Mouse (Mus musculus) hindbrain, postnatal 0 days (tissue): ENCODE results near the gene Sh2b1. TPM values are rescaled to one million over a fixed set of nuclear protein-coding genes. Genes with fewer than 3 reads are reported as not detected.

Experiments
- ATAC-seq: fragments of 200-750 bp; cut with Nextera tagmentation; 2 replicates; pipeline ENCODE4 v1.8.0; 2017; ENCODE audit warnings: mild to moderate bottlenecking, moderate TSS enrichment, moderate library complexity
- DNase-seq: peaks from one replicate; pipeline ENCODE4 v3.0.0-alpha.2; 2015; ENCODE audit warnings: low spot score
- H3K27ac ChIP-seq: fragments of 300-500 bp; sonication (generic); 2 replicates; pipeline ENCODE4 v1.5.1; 2014; ENCODE audit warnings: mild to moderate bottlenecking
- H3K27me3 ChIP-seq: fragments of 300-500 bp; sonication (generic); 2 replicates; pipeline ENCODE4 v1.6.1; 2014; ENCODE audit warnings: low read length, mixed read lengths; ENCODE audit not compliant: insufficient read depth
- H3K36me3 ChIP-seq: fragments of 300-500 bp; sonication (generic); 2 replicates; pipeline ENCODE4 v1.6.1; 2014; ENCODE audit warnings: low read length, mixed read lengths; ENCODE audit not compliant: insufficient read depth
- H3K4me1 ChIP-seq: fragments of 300-500 bp; sonication (generic); 2 replicates; pipeline ENCODE4 v1.6.1; 2014; ENCODE audit warnings: antibody characterized with exemption, low read length, mixed read lengths; ENCODE audit not compliant: insufficient read depth
- H3K4me2 ChIP-seq: fragments of 300-500 bp; sonication (generic); 2 replicates; pipeline ENCODE4 v1.6.1; 2014; ENCODE audit warnings: low read depth, mild to moderate bottlenecking, low read length, moderate library complexity, mixed read lengths
- H3K4me3 ChIP-seq: fragments of 300-500 bp; sonication (generic); 2 replicates; pipeline ENCODE4 v1.5.1; 2014; ENCODE audit warnings: low read length
- H3K9ac ChIP-seq: fragments of 300-500 bp; sonication (generic); replicated peaks from 2 replicates; pipeline ENCODE4 v1.6.1; 2014; ENCODE audit warnings: mild to moderate bottlenecking, low read length, moderate library complexity, mixed read lengths
- H3K9me3 ChIP-seq: fragments of 300-500 bp; sonication (generic); 2 replicates; pipeline ENCODE4 v1.6.1; 2016; ENCODE audit warnings: low read length, mixed read lengths
- CTCF ChIP-seq: IDR thresholded peaks from 2 replicates; pipeline ENCODE4 v1.5.1; 2016; ENCODE audit warnings: antibody characterized with exemption, control low read depth, low read depth
- WGBS: fragments of 180-500 bp; shearing (Covaris S2); extraction: QIAGEN DNeasy Blood & Tissue Kit; methylation state at CpG from one replicate; pipeline ENCODE4 v1.1.7; 2014; 5-methylcytosine and 5-hydroxymethylcytosine counted together
- polyA plus RNA-seq: library from polyadenylated mRNA; unstranded; fragments of >200 nt; fragmentation: Nextera tagmentation; extraction: Ambion mirVana; gene quantifications from 2 replicates; pipeline ENCODE4 v1.2.1, GENCODE M21; 2015
- total RNA-seq: library from RNA; depleted of rRNA; stranded (reverse); fragments of >200 nt; gene quantifications from 2 replicates; pipeline ENCODE4 v1.2.3, GENCODE M21; 2014

The Sh2b1 gene
- total and polyA plus RNA-seq, 2 experiments from 2014 or later, result 41.1 to 54.5 TPM

- peaks cover 24% of the 10 kb centered on the region; the same call in 1 of the 2 replicates for H3K36me3 ChIP-seq
- WGBS, result 93% methylated on average over 21 of the region's 21 CpGs
- no peak overlapping the region for H3K27ac ChIP-seq
- H3K9me3 ChIP-seq, result no peaks in the 10 kb centered on the region
- H3K27me3 ChIP-seq, result no peaks in the 10 kb centered on the region
- DNase-seq (no peak), ATAC-seq (no peak)
- H3K4me1 ChIP-seq, result no peaks in the 10 kb centered on the region
- H3K4me3 ChIP-seq, result no peak overlapping the region
- no peak overlapping the region for H3K9ac ChIP-seq
- no peak for TF ChIP-seq CTCF
- H3K4me2 ChIP-seq, result no peak overlapping the region
These were observed 29.0 kb downstream of the Sh2b1 start for GRCm38 (mm10) chr7:126446217-126446616.

DNA sequence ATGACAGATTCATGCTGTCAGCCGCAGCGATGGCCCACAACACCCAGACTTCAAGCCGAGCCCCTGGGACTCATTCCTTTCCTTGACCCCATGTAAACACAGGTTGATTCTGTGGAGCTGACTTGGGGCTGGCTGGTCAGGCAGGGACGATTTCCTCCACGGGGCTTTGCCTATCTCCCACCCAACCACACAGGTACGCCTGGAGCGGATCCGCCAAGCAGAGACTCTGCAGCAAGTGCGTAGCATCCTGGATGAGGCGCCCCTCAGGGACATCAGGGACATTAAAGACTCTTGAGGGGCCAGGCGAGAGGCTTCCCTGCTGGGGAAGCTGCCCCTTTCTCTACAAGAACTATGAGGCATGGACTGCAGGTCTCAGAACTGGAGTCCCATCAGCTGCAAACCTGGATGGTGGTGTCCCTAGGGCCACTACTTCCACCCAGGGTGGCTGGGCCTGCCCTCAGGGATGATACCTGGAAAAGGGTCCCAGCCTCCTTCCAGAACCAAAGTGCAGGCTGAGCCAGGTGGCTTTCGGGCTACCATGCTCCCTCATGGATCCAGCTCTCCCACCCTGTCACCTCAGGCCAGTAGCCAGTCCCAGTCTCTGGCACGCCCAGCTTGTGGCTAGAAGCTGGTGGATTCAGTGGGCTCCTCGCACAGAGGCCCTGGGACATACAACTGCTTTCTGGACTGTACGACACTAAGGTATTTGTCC is 30.0 kb downstream of the Sh2b1 start:
- Histone ChIP-seq H3K27ac (no peak overlapping the region), H3K9ac (no peak overlapping the region), H3K4me2 (no peak overlapping the region), H3K4me3 (no peak overlapping the region), H3K9me3 (no peaks in the 10 kb centered on the region), H3K4me1 (no peaks in the 10 kb centered on the region), H3K27me3 (no peaks in the 10 kb centered on the region), H3K36me3 (peaks cover 24% of the 10 kb centered on the region; the same call in 1 of the 2 replicates)
- DNase-seq, result no peak
- ATAC-seq, result no peak
- WGBS, result 91% methylated on average over 15 of the region's 15 CpGs
- no peak for TF ChIP-seq CTCF

DNA sequence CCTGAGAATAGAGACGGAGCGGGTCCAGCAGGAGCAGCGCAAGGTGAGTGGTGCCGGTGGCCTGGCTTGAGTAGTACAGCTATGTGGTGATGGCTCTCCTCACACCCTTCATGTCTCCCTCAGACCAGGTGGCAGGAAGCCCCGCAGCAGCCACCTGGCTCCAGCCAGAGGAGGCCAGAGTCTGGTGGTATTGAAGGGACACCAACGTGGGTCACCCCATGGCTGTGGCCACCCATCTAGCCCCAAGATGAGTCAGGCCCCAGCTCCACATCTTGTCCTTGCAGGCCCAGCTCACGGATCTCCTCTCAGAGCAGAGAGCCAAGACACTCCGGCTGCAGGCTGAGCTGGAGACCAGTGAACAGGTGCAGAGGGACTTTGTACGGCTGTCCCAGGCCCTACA is 30.7 kb downstream of the Sh2b1 start:
- Histone ChIP-seq H3K4me2 (no peak overlapping the region), H3K9me3 (no peaks in the 10 kb centered on the region), H3K4me1 (no peaks in the 10 kb centered on the region), H3K36me3 (peaks cover 24% of the 10 kb centered on the region; the same call in 1 of the 2 replicates), H3K27me3 (no peaks in the 10 kb centered on the region), H3K4me3 (no peak overlapping the region), H3K9ac (no peak overlapping the region), H3K27ac (no peak overlapping the region)
- no peak for DNase-seq
- 92% methylated on average over 9 of the region's 9 CpGs for WGBS
- no peak for TF ChIP-seq CTCF
- no peak for ATAC-seq

DNA sequence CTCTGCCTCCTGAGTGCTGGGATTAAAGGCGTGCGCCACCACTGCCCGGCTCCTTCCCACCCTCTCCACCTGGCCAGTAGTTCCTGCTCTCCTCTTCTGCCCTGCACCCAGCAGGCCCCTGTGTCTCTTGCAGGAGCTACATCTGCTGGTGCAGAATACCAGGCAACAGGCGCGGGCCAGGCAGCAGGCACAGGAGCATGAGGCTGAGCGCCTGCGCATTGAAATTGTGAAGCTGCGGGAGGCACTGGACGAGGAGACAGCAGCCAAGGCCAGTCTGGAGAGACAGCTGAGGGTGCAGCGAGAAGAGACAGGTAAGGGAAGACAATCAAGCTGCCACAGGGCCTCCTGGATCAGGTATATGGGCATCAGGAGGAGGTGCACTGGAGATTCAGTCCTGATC is 31.2 kb downstream of the Sh2b1 start:
- no peak overlapping the region for H3K9ac ChIP-seq

DNA sequence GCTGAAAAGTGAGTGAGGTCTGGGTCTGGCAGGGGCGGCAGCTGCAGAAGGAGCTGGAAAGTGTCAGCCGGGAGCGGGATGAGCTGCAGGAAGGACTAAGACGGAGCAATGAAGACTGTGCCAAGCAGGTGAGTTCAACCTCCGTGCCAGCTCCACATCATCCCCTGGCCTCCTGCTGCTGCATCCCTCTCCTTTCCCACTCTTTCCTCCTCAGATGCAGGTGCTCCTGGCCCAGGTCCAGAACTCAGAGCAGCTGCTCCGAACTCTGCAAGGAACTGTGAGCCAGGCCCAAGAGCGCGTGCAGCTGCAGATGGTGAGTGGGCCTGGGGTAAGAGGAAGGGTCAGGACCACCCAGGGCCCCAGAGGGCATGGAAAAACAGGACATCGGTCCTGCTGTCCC is 35.1 kb downstream of the Sh2b1 start:
- H3K9ac ChIP-seq, result no peak overlapping the region
- 54% methylated on average over 9 of the region's 9 CpGs for WGBS
- TF ChIP-seq CTCF, result no peak
- H3K36me3 ChIP-seq, result peaks cover 14% of the 10 kb centered on the region; the same call in 1 of the 2 replicates
- no peaks in the 10 kb centered on the region for H3K27me3 ChIP-seq
- no peaks in the 10 kb centered on the region for H3K9me3 ChIP-seq
- H3K4me3 ChIP-seq, result no peak overlapping the region
- H3K4me2 ChIP-seq, result no peak overlapping the region
- no peaks in the 10 kb centered on the region for H3K4me1 ChIP-seq
- no peak overlapping the region for H3K27ac ChIP-seq
- DNase-seq (no peak), ATAC-seq (peak; percentile 32; the same call in 1 of the 2 replicates)

More for the DNA sequence above, 31.2 kb downstream of the Sh2b1 start:
- Histone ChIP-seq H3K36me3 (peaks cover 24% of the 10 kb centered on the region; the same call in 1 of the 2 replicates), H3K4me2 (no peak overlapping the region), H3K4me1 (no peaks in the 10 kb centered on the region), H3K27me3 (no peaks in the 10 kb centered on the region), H3K9me3 (no peaks in the 10 kb centered on the region), H3K4me3 (no peak overlapping the region), H3K27ac (no peak overlapping the region)
- TF ChIP-seq CTCF, result no peak
- 96% methylated on average over 10 of the region's 10 CpGs for WGBS
- no peak for DNase-seq
- no peak for ATAC-seq

DNA sequence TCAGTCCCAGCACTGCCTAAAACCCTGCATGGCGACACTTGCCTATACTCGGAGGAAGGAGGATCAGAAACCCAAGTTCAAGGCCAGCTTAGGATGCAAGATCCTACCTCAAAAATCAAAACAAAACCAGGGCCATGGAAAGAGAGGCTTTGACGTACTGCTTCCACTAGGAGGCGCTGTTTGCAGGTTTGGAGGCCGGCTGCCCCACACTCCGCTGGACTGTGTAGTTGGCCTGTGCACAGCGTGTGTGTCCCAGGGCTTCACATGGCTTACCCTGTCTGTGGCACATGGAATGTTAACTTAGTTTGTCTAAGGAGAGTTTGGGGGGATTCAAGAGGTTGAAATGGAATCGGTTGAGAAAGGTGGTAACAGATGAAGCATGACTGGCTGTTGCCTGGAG is 38.4 kb downstream of the Sh2b1 start:
- peak; percentile 61; the same call in 1 of the 2 replicates for ATAC-seq

DNA sequence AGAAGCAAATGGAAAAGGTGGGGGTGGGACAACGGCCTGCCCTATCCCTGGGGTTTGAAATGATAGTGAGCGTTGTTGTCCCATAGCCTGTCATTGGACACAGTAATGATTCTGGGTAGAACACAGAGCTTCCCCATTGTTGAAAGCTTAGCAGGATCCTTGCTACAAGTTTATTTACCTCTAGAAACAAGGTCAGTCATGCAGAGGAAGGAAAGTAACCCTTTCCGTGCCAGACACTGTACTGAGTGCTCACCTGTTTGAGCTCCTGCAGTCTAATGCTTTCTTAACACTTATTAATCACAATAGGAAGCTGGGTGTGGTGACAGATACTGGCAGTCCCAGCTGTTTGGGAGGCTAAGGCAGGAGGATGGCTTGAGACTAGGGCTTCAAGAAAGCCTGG is 39.4 kb downstream of the Sh2b1 start:
- Histone ChIP-seq H3K4me3 (no peak overlapping the region), H3K9ac (no peak overlapping the region), H3K36me3 (0 out of 2 replicates have a peak, but pooled peaks cover 3% of the 10 kb centered on the region), H3K9me3 (no peaks in the 10 kb centered on the region), H3K27ac (no peak overlapping the region), H3K4me1 (no peaks in the 10 kb centered on the region), H3K4me2 (no peak overlapping the region), H3K27me3 (no peaks in the 10 kb centered on the region)
- TF ChIP-seq CTCF, result no peak
- no peak for ATAC-seq
- DNase-seq, result no peak
- WGBS, result 79% methylated on average over 3 of the region's 3 CpGs

More for the DNA sequence above, 38.4 kb downstream of the Sh2b1 start:
- peak; percentile 71 for DNase-seq
- no peaks in the 10 kb centered on the region for H3K4me1 ChIP-seq
- 0 out of 2 replicates have a peak, but pooled peaks cover 6% of the 10 kb centered on the region for H3K36me3 ChIP-seq
- H3K4me3 ChIP-seq, result no peak overlapping the region
- TF ChIP-seq CTCF, result peak; percentile 90
- H3K27ac ChIP-seq, result no peak overlapping the region
- H3K9me3 ChIP-seq, result no peaks in the 10 kb centered on the region
- WGBS, result 16% methylated on average over 8 of the region's 8 CpGs
- H3K27me3 ChIP-seq, result no peaks in the 10 kb centered on the region
- H3K4me2 ChIP-seq, result no peak overlapping the region
- no peak overlapping the region for H3K9ac ChIP-seq
